In genomic region chr1:153769571-153769970, GRCm38 (mm10) we compare ENCODE assay signal across 7 mouse cellular contexts. TPM values are rescaled to one million over a fixed set of nuclear protein-coding genes. Genes with fewer than 3 reads are reported as not detected.
DNase-seq lines count a peak whose midpoint lies in the region; ATAC-seq and TF ChIP-seq lines count a peak whose summit lies in the region.
"Not testable (repeated sequence)": the region's sequence is repeated elsewhere in the genome, so short reads cannot be mapped to it uniquely, and the experiment has no call there.
"Had no signal": no experiment of that assay in that cellular context is flagged by ENCODE, and none has a peak within 500 bp of the region (broad histone marks: within the 10 kb centered on the region; RNA-seq: fewer than 3 reads in every experiment).

No protein-coding gene starts in this region.

- H3K9me3 ChIP-seq in intestine, embryonic 14.5 days (ENCODE audit: control insufficient read depth, low read length); intestine, embryonic 16.5 days (ENCODE audit: control insufficient read depth, low read length); liver, embryonic 12.5 days (replicated peaks); liver, postnatal 0 days (ENCODE audit: low read length); stomach, embryonic 14.5 days (ENCODE audit: control insufficient read depth, low read depth, low read length); stomach, embryonic 16.5 days (replicated peaks; ENCODE audit: control insufficient read depth, low read length): not testable (repeated sequence)

- H3K27ac ChIP-seq in intestine, embryonic 14.5 days (ENCODE audit: low read depth) = peak overlapping the region; percentile 76
- H3K27ac ChIP-seq in intestine, embryonic 16.5 days (ENCODE audit: low read length) = peak overlapping the region; percentile 96
- peak overlapping the region; percentile 59 for H3K27ac ChIP-seq in liver, embryonic 12.5 days
- peak overlapping the region; percentile 19; the same call in 1 of the 2 replicates for H3K27ac ChIP-seq in liver, postnatal 0 days (ENCODE audit: low read depth)
- not testable (repeated sequence) for H3K27ac ChIP-seq in stomach, embryonic 14.5 days (ENCODE audit: low read length)
- peak overlapping the region; percentile 21; the same call in 1 of the 2 replicates for H3K27ac ChIP-seq in stomach, embryonic 16.5 days (ENCODE audit: low read length)

- not testable (repeated sequence) for TF ChIP-seq CTCF in liver, postnatal 0 days (IDR thresholded peaks at IDR 0.05; ENCODE audit: low read depth)

- not testable (repeated sequence) for H3K36me3 ChIP-seq in intestine, embryonic 14.5 days (ENCODE audit: control insufficient read depth, insufficient read depth, low read length); intestine, embryonic 16.5 days (ENCODE audit: control insufficient read depth, insufficient read depth, low read length); liver, embryonic 12.5 days; liver, postnatal 0 days (replicated peaks; ENCODE audit: insufficient read depth, low read length); stomach, embryonic 14.5 days (ENCODE audit: control insufficient read depth, insufficient read depth, low read length); stomach, embryonic 16.5 days (ENCODE audit: control insufficient read depth, insufficient read depth, low read length)

- not testable (repeated sequence) for H3K4me3 ChIP-seq in intestine, embryonic 14.5 days (ENCODE audit: low read depth, low read length); liver, embryonic 12.5 days; liver, postnatal 0 days (ENCODE audit: low read depth, low read length); stomach, embryonic 14.5 days (ENCODE audit: low read depth, low read length); stomach, embryonic 16.5 days (replicated peaks; ENCODE audit: low read length)
- H3K4me3 ChIP-seq in intestine, embryonic 16.5 days (ENCODE audit: low read length) = peak overlapping the region; percentile 44

- not testable (repeated sequence) for H3K27me3 ChIP-seq in intestine, embryonic 14.5 days (replicated peaks; ENCODE audit: control insufficient read depth, insufficient read depth, low read length); intestine, embryonic 16.5 days (replicated peaks; ENCODE audit: control insufficient read depth, insufficient read depth, low read length); liver, embryonic 12.5 days (replicated peaks); liver, postnatal 0 days (ENCODE audit: insufficient read depth, low read length); stomach, embryonic 14.5 days (ENCODE audit: control insufficient read depth, insufficient read depth, low read length); stomach, embryonic 16.5 days (ENCODE audit: control insufficient read depth, insufficient read depth, low read length)

- not testable (repeated sequence) for H3K4me2 ChIP-seq in intestine, embryonic 14.5 days (ENCODE audit: low read length); liver, embryonic 12.5 days; liver, postnatal 0 days (ENCODE audit: low read depth, low read length); stomach, embryonic 14.5 days (replicated peaks; ENCODE audit: low read depth, low read length); stomach, embryonic 16.5 days (ENCODE audit: low read depth, low read length)
- H3K4me2 ChIP-seq in intestine, embryonic 16.5 days (ENCODE audit: low read depth, low read length) = peak overlapping the region; percentile 34

- ATAC-seq in intestine, embryonic 14.5 days (replicated peaks; ENCODE audit: low FRiP score, low TSS enrichment, low read depth) = peak; percentile 53
- ATAC-seq in intestine, embryonic 16.5 days = peak; percentile 71
- ATAC-seq in liver, embryonic 12.5 days; liver, postnatal 0 days; stomach, embryonic 16.5 days (ENCODE audit: insufficient read depth, low FRiP score): not testable (repeated sequence)
- 0 out of 2 replicates have a peak, but pooled peaks have one; percentile 25 for ATAC-seq in stomach, embryonic 14.5 days (ENCODE audit: insufficient number of reproducible peaks, insufficient read depth, low FRiP score, low read depth)

- not testable (repeated sequence) for TF ChIP-seq EP300 in liver, postnatal 0 days (IDR thresholded peaks at IDR 0.05; ENCODE audit: low read depth)

- not testable (repeated sequence) for H3K4me1 ChIP-seq in intestine, embryonic 14.5 days (replicated peaks; ENCODE audit: control insufficient read depth, insufficient read depth, low read length); intestine, embryonic 16.5 days (ENCODE audit: control insufficient read depth, insufficient read depth, low read length); liver, postnatal 0 days (ENCODE audit: insufficient read depth); stomach, embryonic 14.5 days (ENCODE audit: control insufficient read depth, insufficient read depth, low read length); stomach, embryonic 16.5 days (ENCODE audit: control insufficient read depth, insufficient read depth, low read length)
- peaks cover 11% of the 10 kb centered on the region for H3K4me1 ChIP-seq in liver, embryonic 12.5 days

- H3K9ac ChIP-seq in intestine, embryonic 14.5 days (ENCODE audit: low read length); liver, embryonic 12.5 days; liver, postnatal 0 days (replicated peaks); stomach, embryonic 14.5 days (replicated peaks; ENCODE audit: low read depth, low read length); stomach, embryonic 16.5 days (ENCODE audit: low read length): not testable (repeated sequence)
- H3K9ac ChIP-seq in intestine, embryonic 16.5 days (ENCODE audit: low read depth, low read length) = 0 out of 2 replicates have a peak overlapping the region, but pooled peaks have one; percentile 17

- DNase-seq in intestine, embryonic 14.5 days (ENCODE audit: low spot score); liver, postnatal 0 days: not testable (repeated sequence)

- 58% methylated on average over 6 of the region's 6 CpGs for WGBS in intestine, embryonic 14.5 days
- WGBS in intestine, embryonic 16.5 days = 44% methylated on average over 6 of the region's 6 CpGs
- 56% methylated on average over 6 of the region's 6 CpGs for WGBS in liver, embryonic 12.5 days (ENCODE audit: insufficient replicate concordance)
- WGBS in liver, postnatal 0 days (ENCODE audit: insufficient replicate concordance) = 69% methylated on average over 6 of the region's 6 CpGs
- 55% methylated on average over 6 of the region's 6 CpGs for WGBS in stomach, embryonic 14.5 days
- WGBS in stomach, embryonic 16.5 days = 46% methylated on average over 6 of the region's 6 CpGs

RNA-seq across cellular contexts. Expression of gene Rnasel, which starts 20.3 kb away (rescaled TPM):
- 15.8 and 18.7 TPM in 2 replicates for polyA plus RNA-seq in intestine, embryonic 14.5 days (2014; fragmentation: Nextera tagmentation; extraction: Ambion mirVana)
- polyA plus RNA-seq in intestine, embryonic 16.5 days (2015; fragmentation: Nextera tagmentation; extraction: Ambion mirVana) = 32.4 and 35.9 TPM in 2 replicates
- polyA plus RNA-seq in liver, embryonic 12.5 days (2016; fragmentation: Nextera tagmentation; extraction: Ambion mirVana) = 10.4 TPM in 2 replicates
- 13.9 and 15.7 TPM in 2 replicates for polyA plus RNA-seq in liver, postnatal 0 days (2015; fragmentation: Nextera tagmentation; extraction: Ambion mirVana)
- 9.2 and 11.1 TPM in 2 replicates for polyA plus RNA-seq in stomach, embryonic 14.5 days (2014; fragmentation: Nextera tagmentation; extraction: Ambion mirVana)
- polyA plus RNA-seq in stomach, embryonic 16.5 days (2015; fragmentation: Nextera tagmentation; extraction: Ambion mirVana) = 13.7 TPM in 2 replicates

RNA-seq across cellular contexts. Expression of gene Rgs16, which starts 29.4 kb away (rescaled TPM):
- 2.4 and 2.7 TPM in 2 replicates for polyA plus RNA-seq in intestine, embryonic 14.5 days (2014; fragmentation: Nextera tagmentation; extraction: Ambion mirVana)
- 5.0 and 5.3 TPM in 2 replicates for polyA plus RNA-seq in intestine, embryonic 16.5 days (2015; fragmentation: Nextera tagmentation; extraction: Ambion mirVana)
- polyA plus RNA-seq in liver, embryonic 12.5 days (2016; fragmentation: Nextera tagmentation; extraction: Ambion mirVana) = 0.57 and 0.81 TPM in 2 replicates
- polyA plus RNA-seq in liver, postnatal 0 days (2015; fragmentation: Nextera tagmentation; extraction: Ambion mirVana) = 15.8 and 22.9 TPM in 2 replicates
- polyA plus RNA-seq in stomach, embryonic 14.5 days (2014; fragmentation: Nextera tagmentation; extraction: Ambion mirVana) = 2.4 TPM in 2 replicates
- 4.3 and 5.0 TPM in 2 replicates for polyA plus RNA-seq in stomach, embryonic 16.5 days (2015; fragmentation: Nextera tagmentation; extraction: Ambion mirVana)
- polyA plus RNA-seq: G1E had no signal
